Mouse (Mus musculus) cerebellum, adult 2 months (tissue): Measurements from ENCODE around the gene Fastkd1.
A peak's percentile ranks its signal among the peaks of the same experiment; 100 is the strongest.

Source experiments
- CTCF ChIP-seq: fragments of 200-500 bp; IDR thresholded peaks from 2 replicates; pipeline ENCODE4 v1.5.1; 2011; ENCODE audit warnings: low read depth, mild to moderate bottlenecking, control low read depth, low read length, moderate library complexity, borderline replicate concordance; ENCODE audit not compliant: insufficient read depth
- POLR2A ChIP-seq: fragments of 200-500 bp; IDR thresholded peaks from 2 replicates; pipeline ENCODE4 v1.6.1; 2011; ENCODE audit warnings: low read length, control low read depth, borderline replicate concordance; ENCODE audit not compliant: insufficient read depth

DNA sequence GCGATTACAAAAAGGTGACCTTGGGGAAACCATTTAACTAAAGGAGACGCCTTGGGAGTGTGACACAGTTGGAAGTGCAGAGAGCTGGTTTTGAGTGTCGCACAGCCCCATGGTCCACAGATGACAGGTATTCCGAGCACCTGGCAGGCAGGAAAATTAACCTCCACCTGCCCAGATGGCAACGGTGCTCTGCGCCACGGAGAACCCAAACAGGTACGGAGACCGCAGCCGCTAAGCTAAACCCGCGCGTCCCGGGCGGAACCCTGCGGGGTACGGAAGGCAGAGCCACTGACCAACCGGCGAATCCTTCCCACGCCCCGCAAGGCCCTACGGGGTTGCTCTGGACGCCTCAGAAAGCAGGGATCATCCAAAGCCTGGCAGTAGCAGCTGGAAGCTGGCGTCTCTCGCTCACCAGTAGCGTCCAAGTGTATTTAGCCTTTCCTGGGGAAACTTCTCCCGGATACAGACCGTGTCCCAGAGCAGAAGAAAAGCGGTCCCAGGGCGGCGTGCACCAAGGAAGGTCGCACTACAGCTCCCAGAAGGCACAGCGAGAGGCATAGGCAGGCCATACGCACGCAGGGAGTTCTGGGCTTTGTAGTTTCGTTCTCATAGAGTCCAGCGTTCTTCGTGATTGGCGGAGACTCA lies at the start of gene Fastkd1:
- peak; percentile 50; the same call in 1 of the 2 replicates for TF ChIP-seq POLR2A
- no peak for TF ChIP-seq CTCF
